Mouse (Mus musculus): ENCODE measurements at regions not wholly inside any gene's neighbourhood (a gene's known extent, or its start where the extent isn't known, plus 50 kb on each side); places are given as distances from the start of the nearest gene placed in this dataset.

DNA sequence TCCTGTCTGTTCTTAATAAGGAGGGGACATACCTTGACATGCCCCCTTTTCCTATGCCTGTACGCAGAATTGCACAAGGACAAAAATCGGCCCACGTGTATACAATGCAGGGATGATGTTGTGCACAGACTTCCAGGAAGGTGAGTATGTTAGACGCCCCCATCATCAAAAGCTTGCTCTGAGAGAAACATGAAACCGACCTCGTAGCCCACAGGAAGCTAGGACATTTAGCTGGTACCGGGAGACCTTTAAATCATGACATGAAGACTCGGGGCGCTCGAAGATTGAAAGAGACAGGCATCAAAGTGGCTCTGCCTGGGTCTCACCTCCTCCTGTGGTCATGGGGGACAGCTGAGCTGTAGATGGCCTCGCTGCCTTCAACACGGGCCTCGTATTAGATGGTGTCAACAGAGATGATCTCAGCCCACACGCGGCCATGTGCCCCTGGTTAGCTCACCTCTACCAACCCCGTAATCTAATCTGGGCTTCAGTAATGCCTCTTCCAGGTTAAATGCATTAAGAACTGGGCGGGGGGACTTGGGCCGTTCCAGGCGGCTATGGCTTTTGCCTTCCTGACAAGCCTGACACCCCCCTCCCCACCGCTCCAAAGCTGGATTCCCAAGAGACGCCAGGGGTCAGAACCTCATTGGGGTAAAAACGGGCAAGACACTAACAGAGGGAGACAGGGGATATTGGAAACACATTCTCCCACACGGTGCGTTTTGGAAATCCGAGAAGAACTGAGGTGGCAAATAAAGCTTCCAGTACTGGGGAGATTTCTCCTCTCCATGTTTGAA is 520.9 kb upstream of the Tbx3 start:
- no peak for DNase-seq (ENCODE audit: low spot score)

DNA sequence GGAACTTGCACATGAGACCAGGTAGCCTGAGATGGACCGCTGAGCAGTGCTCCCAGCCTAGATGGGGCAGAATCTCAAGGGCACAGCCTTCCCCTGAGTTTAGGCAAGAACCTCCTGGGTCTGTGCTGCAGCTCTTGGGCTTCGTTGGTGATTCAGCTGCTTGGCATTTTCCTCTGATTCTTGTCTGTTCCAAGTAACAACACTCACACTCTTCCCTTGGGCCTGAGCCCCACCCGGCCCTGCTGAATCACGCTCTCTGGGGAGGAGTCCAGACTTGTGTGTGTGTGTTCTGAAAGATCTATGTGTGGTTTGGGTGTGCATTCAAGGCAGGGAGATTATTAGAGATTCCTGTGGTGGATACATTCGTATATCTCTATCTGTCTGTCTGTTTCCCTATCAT is 517.4 kb upstream of the Tbx3 start:
- peak; percentile 29 for DNase-seq (ENCODE audit: low spot score)

DNA sequence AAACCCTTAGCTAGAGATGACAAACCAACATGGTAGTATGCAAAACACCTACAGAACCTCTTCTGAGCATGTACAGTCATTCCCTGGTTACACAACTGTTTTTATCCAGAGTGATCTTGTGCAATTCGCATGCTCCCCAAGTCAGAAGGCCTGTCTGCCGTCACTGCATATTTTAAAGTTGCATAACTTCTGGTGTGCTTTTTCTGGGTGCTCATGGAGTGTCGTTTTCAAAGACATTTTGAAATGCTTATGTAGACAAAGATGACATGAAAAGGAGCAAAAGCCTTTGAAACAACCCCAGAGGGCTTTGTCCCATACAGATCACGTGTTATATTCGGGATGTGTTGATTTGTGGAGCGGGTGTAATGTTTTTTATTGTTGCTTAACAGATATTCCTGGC is 513.8 kb upstream of the Tbx3 start:
- DNase-seq (ENCODE audit: low spot score) = no peak

DNA sequence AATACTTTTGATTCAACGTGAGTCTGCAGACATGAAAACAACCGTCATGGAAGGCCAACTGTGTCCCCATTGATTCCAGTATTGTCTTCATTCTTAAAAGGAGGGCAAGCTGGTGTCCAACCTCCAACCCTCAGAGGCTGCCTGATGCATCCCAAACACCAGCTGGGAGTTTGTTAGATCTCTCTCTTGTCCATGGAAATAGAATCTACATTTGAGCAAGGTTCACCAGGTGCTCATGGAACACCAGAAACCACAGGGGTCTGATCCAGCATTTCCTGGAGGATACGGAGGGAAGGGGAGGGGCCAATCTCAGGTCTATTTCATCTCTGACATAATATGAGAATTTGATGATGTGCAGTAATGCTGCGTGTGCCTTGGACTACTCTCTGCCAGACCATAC is 512.3 kb upstream of the Tbx3 start:
- no peak for DNase-seq (ENCODE audit: low spot score)

DNA sequence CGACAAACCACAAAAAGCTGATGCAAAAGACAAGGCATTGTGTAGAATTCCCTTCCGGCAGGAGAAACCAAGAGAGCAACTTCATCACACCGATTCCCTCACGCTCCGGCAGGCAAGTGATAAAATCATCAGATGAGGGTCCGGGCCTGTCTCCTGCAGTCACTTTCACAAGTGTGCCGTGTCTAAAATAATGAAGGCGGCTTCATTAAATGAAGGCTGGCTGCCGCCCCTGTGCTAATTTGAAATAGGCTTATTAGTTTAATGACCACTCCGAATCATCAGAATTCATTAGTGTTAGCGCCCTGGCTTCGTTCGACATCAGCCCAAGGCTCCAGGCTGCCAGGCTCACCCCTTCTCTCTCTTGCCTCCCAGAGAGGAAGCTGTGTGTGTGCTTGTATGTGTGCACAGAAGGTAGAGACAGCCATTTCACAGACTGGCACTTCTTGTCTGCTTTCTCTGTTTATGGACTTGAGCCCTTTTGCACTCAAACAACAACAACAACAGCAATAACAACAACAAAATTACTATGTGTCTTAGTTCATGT is 508.3 kb upstream of the Tbx3 start:
- no peak for DNase-seq (ENCODE audit: low spot score)

DNA sequence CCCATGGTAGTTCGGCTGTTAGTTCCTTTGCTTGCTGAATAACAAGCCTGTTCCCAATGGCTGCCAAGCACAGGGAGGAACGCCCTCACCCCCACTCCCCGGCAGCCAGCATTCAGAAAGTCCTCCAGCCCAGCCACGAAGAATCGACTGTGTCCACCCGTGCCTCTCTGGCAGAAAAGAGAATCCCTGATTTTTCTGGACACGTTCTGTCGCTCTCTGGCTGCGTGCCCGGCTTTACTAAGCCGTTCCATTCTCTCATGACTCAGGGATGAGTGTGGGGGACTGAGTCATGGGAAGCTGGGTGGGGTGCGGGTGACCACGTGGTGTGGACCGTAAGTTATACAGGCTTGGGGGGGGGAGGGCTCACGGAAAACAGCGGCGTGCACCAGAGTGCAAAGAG is 502.8 kb upstream of the Tbx3 start:
- peak; percentile 64 for DNase-seq (ENCODE audit: low spot score)

GRCm38 (mm10) chr5:119169274-119169673 is 501.2 kb upstream of the Tbx3 start:
- no peak for DNase-seq (ENCODE audit: low spot score)

GRCm38 (mm10) chr5:119171626-119172025 is 498.8 kb upstream of the Tbx3 start:
- no peak for DNase-seq (ENCODE audit: low spot score)

DNA sequence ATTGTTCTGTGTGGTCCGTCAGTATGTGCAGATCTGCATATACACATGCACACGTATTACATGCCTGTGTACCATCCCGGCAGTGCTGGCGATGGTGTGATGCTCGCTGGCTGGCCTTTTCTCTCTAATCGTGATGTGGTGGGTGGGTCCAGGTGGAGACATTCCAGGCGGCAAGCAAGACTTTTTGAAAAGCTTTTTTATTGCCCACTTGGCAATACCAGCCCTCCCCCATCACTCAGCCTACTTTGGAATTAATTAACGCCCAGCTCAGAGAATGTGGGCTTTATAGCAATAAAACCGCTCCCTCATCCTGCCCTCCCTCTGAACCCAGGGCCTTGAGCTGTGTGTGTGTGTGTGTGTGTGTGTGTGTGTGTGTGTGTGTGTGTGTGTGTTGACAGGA is 491.7 kb upstream of the Tbx3 start:
- no peak for DNase-seq (ENCODE audit: low spot score)

- DNase-seq (ENCODE audit: low spot score) = no peak
Measured at GRCm38 (mm10) chr5:119183545-119184047, 486.9 kb upstream of the Tbx3 start.

GRCm38 (mm10) chr5:119186611-119187010 is 483.9 kb upstream of the Tbx3 start:
- DNase-seq (ENCODE audit: low spot score) = no peak

- no peak for DNase-seq (ENCODE audit: low spot score)
Measured at GRCm38 (mm10) chr5:119188476-119188875, 482.0 kb upstream of the Tbx3 start.

- no peak for DNase-seq (ENCODE audit: low spot score)
Measured at GRCm38 (mm10) chr5:119193699-119194681, 476.5 kb upstream of the Tbx3 start.

- DNase-seq (ENCODE audit: low spot score) = no peak
Measured at GRCm38 (mm10) chr5:119199906-119200305, 470.6 kb upstream of the Tbx3 start.

DNA sequence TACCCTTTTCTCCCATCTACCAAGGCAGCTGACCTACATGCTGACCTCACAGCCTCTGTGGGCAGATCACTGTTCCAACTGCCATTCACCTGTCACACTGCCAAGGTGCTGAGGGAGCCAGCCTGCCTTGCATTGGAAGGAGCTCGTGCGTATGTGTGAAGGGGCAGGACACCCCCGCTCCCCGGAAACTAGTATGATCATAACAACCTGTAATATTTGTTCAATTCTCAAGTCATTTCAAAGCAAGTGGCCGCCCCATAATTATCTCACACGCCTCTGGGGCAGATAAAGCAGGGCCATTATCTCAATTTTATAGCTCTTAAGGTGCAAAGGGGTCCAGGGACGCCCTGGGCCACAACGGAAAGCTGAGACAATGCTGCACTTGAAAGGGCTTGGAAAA is 469.2 kb upstream of the Tbx3 start:
- no peak for DNase-seq (ENCODE audit: low spot score)

GRCm38 (mm10) chr5:119204736-119205135 is 465.7 kb upstream of the Tbx3 start:
- DNase-seq (ENCODE audit: low spot score) = no peak

- DNase-seq (ENCODE audit: low spot score) = no peak
Measured at GRCm38 (mm10) chr5:119208077-119208476, 462.4 kb upstream of the Tbx3 start.

DNA sequence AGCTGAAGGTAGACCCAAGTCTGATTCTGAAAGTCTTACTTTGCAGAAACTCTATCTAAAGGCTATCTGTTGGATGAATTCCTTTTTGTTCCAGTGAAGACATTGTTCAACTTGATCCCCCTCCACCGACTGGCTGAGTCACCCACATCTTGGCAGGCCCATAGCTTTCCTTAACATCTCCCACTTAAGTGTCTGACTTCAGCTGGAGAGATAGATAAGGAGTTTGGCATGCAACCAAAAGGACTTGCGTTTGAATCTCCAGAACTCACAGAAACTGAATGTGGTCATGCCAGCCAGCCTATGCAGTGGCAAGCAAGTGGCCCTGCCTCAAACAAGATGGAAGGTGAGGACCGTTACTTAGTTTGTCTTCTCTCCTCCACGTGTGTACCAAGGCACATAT is 457.3 kb upstream of the Tbx3 start:
- no peak for DNase-seq (ENCODE audit: low spot score)

DNA sequence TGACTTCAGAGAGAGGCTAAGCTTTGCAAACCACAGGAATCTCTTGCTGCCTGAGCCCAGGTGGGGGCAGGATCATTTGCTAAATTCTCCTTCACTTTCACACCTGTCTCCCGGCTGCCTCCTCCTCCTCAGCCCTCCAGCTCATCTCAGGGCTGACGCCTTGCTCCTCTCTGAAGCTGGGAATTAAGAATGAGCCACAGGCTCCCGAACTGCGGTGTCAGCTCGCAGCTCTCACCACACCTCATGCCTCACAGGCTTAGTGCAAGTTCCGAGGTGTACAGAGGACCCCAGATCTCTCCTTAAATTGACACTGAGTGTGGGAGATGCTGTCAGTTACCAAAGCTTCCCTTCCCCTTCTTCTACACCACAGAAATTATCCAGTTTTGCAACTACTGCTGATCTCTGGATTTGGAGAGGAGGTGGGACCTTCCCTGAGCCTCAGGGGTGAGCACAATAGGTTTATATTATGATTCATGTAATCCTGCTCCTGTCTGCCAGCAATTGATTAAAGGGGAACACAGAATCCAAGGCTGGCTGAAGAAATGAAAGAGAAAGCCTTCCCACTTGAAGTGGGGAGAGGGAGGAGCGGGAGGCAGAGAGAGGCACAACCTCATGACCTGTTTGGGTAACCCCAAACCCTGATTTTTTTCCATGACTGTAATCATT is 456.6 kb upstream of the Tbx3 start:
- no peak for DNase-seq (ENCODE audit: low spot score)

DNA sequence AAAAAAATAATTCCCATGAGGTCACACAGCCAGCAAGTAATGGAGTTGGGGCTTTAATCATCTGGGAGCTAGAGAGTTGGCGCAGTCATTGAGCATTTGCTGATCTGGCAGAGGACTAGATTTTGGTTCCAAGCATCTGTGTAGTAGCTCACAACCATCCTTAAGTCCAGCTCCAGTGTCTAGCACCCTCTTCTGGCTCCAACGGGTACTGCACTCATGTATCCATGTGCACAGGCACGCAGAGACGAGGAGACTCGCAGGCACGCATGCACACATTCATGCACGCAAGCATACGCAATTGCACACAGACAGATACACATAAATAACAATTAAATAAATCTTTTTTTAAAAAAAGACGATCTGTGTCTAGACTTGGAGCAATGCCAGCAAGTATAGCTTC is 455.5 kb upstream of the Tbx3 start:
- no peak for DNase-seq (ENCODE audit: low spot score)

DNA sequence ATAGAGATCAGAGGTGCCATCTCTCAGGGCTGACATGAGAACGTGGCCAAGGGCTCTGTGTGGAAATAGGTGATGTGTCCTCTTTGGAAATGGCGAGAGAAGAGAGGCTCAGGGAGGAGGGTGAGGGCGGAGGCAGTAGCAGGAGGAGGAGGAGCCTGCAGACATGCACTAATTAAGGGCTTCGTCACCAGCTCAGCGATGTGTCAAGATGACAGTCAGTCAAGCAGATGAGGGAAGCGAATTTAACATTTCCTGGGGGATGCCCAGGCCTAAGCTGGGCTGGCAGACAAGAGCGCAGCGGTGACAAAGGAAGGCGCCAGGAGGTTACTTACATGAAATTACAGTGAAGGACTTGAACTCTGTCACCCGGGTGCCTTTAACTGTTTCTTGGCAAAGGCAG is 455.1 kb upstream of the Tbx3 start:
- DNase-seq (ENCODE audit: low spot score) = no peak

DNA sequence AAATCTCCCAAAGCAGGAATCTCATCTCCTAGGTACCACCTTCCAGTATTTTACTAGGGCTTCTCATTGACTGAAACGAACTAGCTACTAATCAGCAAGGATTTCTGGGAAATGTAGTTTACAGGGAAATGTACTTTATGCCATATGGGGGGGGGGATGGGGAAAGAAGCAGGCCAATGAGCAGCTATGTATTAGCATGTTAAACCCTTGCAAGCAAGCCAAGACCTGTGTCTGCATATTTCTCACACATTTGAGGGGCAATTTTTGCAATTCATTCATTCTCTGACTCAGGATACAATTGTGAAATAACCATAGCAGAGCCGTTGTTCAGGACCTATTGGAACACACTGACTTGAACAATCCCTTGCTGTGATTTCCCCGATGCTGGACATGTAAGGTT is 454.3 kb upstream of the Tbx3 start:
- DNase-seq (ENCODE audit: low spot score) = no peak
